Mouse (Mus musculus): ENCODE data around the gene Dagla. TPM values are rescaled to one million over a fixed set of nuclear protein-coding genes. Genes with fewer than 3 reads are reported as not detected.

The Dagla gene
- total RNA-seq, 2 experiments from 2014 or later: 4.0 to 5.6 TPM

- DNase-seq: no peak
Observed at GRCm38 (mm10) chr19:10197130-10197529, 107.5 kb downstream of the Dagla start.

Other genes with a start within 250 kb of the Dagla start
- 1,000 to 10,000 TPM; 1,648 to 1,771 TPM for gene Fads2, start 203.1 kb downstream of the Dagla start, total RNA-seq (2021)
- gene Fads1, start 122.0 kb downstream of the Dagla start, total RNA-seq (2021): 1,000 to 10,000 TPM in 1 of 2 experiments, 100 to 1,000 TPM in 1; 677 to 1,388 TPM
- gene Tmem258, start 100.9 kb downstream of the Dagla start, total RNA-seq (2021): 100 to 1,000 TPM; 161 to 204 TPM
- 10 to 100 TPM; 12.0 to 18.4 TPM for gene Fen1, start 100.7 kb downstream of the Dagla start, total RNA-seq (2021)
- 1 to 10 TPM; 1.4 to 1.7 TPM for gene Myrf, start 64.1 kb downstream of the Dagla start, total RNA-seq (2021)
- gene Syt7, start 84.2 kb upstream of the Dagla start, total RNA-seq (2021): 10 to 100 TPM; 17.7 to 29.8 TPM
- gene Lrrc10b, start 152.6 kb upstream of the Dagla start, total RNA-seq (2021): 1 to 10 TPM; 3.5 to 6.2 TPM
- under 1 TPM; 0.63 to 0.93 TPM for gene Ppp1r32, start 178.1 kb upstream of the Dagla start, total RNA-seq (2021)
- 10 to 100 TPM; 42.0 to 55.1 TPM for gene Cpsf7, start 220.4 kb upstream of the Dagla start, total RNA-seq (2021)
- gene Sdhaf2, start 221.3 kb upstream of the Dagla start, total RNA-seq (2021): 10 to 100 TPM; 61.6 to 63.5 TPM

Data from adrenal gland, postnatal 36 days (tissue).